10 mouse cellular contexts compared by ENCODE assay signal in the genomic region with DNA sequence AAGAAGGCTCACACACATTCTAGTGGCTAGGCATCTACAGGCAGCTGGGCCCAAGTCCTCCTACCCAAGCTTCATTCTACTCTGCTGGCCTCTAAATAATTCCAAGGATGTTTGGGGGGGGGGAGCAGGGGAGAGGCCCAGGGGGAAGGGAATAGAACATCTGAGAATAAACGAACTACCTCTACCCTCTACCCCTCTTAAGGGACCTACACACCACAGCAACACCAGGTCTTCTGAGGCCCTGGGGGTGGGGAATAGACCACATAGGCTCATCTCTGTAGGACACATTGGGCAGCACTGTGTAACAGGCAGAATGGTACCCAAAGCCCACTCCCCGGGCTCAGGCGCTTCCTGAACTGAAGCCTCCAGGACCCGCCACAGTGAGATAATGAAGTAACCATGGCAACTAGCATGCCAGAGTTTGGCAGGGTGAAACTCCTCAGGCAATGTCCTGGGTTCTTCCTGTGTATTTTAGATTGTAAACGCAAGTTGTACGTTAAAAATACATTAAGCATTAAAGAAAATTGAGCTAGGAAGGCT.
DNase-seq lines count a peak whose midpoint lies in the region; ATAC-seq and TF ChIP-seq lines count a peak whose summit lies in the region.
"Had no signal": no experiment of that assay in that cellular context is flagged by ENCODE, and none has a peak within 500 bp of the region (broad histone marks: within the 10 kb centered on the region; RNA-seq: fewer than 3 reads in every experiment).

No protein-coding gene starts in this region.

- WGBS in hindbrain, embryonic 10.5 days: 43% methylated on average over 6 of the region's 6 CpGs
- WGBS in hindbrain, embryonic 12.5 days: 33% methylated on average over 6 of the region's 6 CpGs
- 24% methylated on average over 6 of the region's 6 CpGs for WGBS in midbrain, postnatal 0 days

- no peak overlapping the region for H3K9ac ChIP-seq in hindbrain, embryonic 12.5 days
- H3K9ac ChIP-seq in midbrain, postnatal 0 days (replicated peaks; ENCODE audit: low read length, poor library complexity, severe bottlenecking): no peak overlapping the region
- H3K9ac ChIP-seq: liver, embryonic 12.5 days had no signal

- no peak overlapping the region for H3K4me3 ChIP-seq in hindbrain, embryonic 10.5 days
- no peak overlapping the region for H3K4me3 ChIP-seq in hindbrain, embryonic 12.5 days
- H3K4me3 ChIP-seq in embryonic fibroblast, embryonic 13.5 days (ENCODE audit: insufficient read depth, low read length): no peak overlapping the region
- no peak overlapping the region for H3K4me3 ChIP-seq in midbrain, postnatal 0 days (ENCODE audit: low read depth, low read length)
- H3K4me3 ChIP-seq: liver, embryonic 12.5 days had no signal

- peak; percentile 17 for DNase-seq in hindbrain, embryonic 10.5 days (ENCODE audit: low spot score)
- peak; percentile 66 for DNase-seq in brain, embryonic 14.5 days (ENCODE audit: low read depth)
- DNase-seq in midbrain, postnatal 0 days (ENCODE audit: low spot score): peak; percentile 44
- DNase-seq in left cerebral cortex, adult 9 months (ENCODE audit: low spot score in 2 of 2): no peak
- DNase-seq in cerebellum, adult 11-12 months: no peak
- no peak for DNase-seq in right cerebral cortex, postnatal 14 days

- no peaks in the 10 kb centered on the region for H3K9me3 ChIP-seq in hindbrain, embryonic 10.5 days
- H3K9me3 ChIP-seq in hindbrain, embryonic 12.5 days (replicated peaks): no peaks in the 10 kb centered on the region
- H3K9me3 ChIP-seq in midbrain, postnatal 0 days (ENCODE audit: low read length): 0 out of 2 replicates have a peak, but pooled peaks cover 3% of the 10 kb centered on the region
- H3K9me3 ChIP-seq: liver, embryonic 12.5 days had no signal

- H3K4me1 ChIP-seq in hindbrain, embryonic 10.5 days (replicated peaks): peaks cover 27% of the 10 kb centered on the region
- peaks cover 5% of the 10 kb centered on the region for H3K4me1 ChIP-seq in hindbrain, embryonic 12.5 days
- H3K4me1 ChIP-seq in embryonic fibroblast, embryonic 13.5 days (ENCODE audit: control insufficient read depth, insufficient read depth, low read length): peaks cover 2% of the 10 kb centered on the region
- peaks cover 5% of the 10 kb centered on the region; the same call in 1 of the 2 replicates for H3K4me1 ChIP-seq in midbrain, postnatal 0 days (ENCODE audit: insufficient read depth, low read length)
- H3K4me1 ChIP-seq: liver, embryonic 12.5 days had no signal

- H3K36me3 ChIP-seq in hindbrain, embryonic 10.5 days: no peaks in the 10 kb centered on the region
- H3K36me3 ChIP-seq in hindbrain, embryonic 12.5 days: no peaks in the 10 kb centered on the region
- H3K36me3 ChIP-seq in midbrain, postnatal 0 days (ENCODE audit: insufficient read depth, low read length): no peaks in the 10 kb centered on the region
- H3K36me3 ChIP-seq: liver, embryonic 12.5 days had no signal

- no peak for ATAC-seq in hindbrain, embryonic 12.5 days (ENCODE audit: low FRiP score)
- ATAC-seq in midbrain, postnatal 0 days (ENCODE audit: low FRiP score): no peak; the same call in 1 of the 2 replicates
- ATAC-seq: CD4-positive, CD25-positive, alpha-beta regulatory T cell, adult 4 months; liver, embryonic 12.5 days had no signal

- H3K27me3 ChIP-seq in hindbrain, embryonic 10.5 days (ENCODE audit: insufficient read depth, poor library complexity, severe bottlenecking): no peaks in the 10 kb centered on the region; the same call in 1 of the 2 replicates
- no peaks in the 10 kb centered on the region for H3K27me3 ChIP-seq in hindbrain, embryonic 12.5 days
- H3K27me3 ChIP-seq in midbrain, postnatal 0 days (ENCODE audit: insufficient read depth, low read length): no peaks in the 10 kb centered on the region
- H3K27me3 ChIP-seq: liver, embryonic 12.5 days had no signal

- TF ChIP-seq POLR2A in brain, embryonic 14.5 days (IDR thresholded peaks at IDR 0.05; ENCODE audit: borderline replicate concordance, extremely low read depth, insufficient read depth, insufficient read length, poor library complexity, severe bottlenecking): no peak
- TF ChIP-seq POLR2A in embryonic fibroblast, embryonic 13.5 days (IDR thresholded peaks at IDR 0.05; ENCODE audit: low read depth, low read length): no peak

- no peak overlapping the region for H3K4me2 ChIP-seq in hindbrain, embryonic 12.5 days (replicated peaks)
- no peak overlapping the region for H3K4me2 ChIP-seq in midbrain, postnatal 0 days (ENCODE audit: low read depth, low read length, poor library complexity, severe bottlenecking)
- H3K4me2 ChIP-seq: liver, embryonic 12.5 days had no signal

- TF ChIP-seq CTCF in brain, embryonic 14.5 days (IDR thresholded peaks at IDR 0.05; ENCODE audit: borderline replicate concordance, extremely low read depth, insufficient read depth, insufficient read length): no peak
- no peak for TF ChIP-seq CTCF in embryonic fibroblast, embryonic 13.5 days (IDR thresholded peaks at IDR 0.05; ENCODE audit: borderline replicate concordance, insufficient read depth, low read length)
- TF ChIP-seq CTCF in midbrain, postnatal 0 days (IDR thresholded peaks at IDR 0.05): no peak

- no peak overlapping the region for H3K27ac ChIP-seq in hindbrain, embryonic 10.5 days
- no peak overlapping the region for H3K27ac ChIP-seq in hindbrain, embryonic 12.5 days
- H3K27ac ChIP-seq in embryonic fibroblast, embryonic 13.5 days (ENCODE audit: insufficient read depth, low read length): peak overlapping the region; percentile 98; the same call in 1 of the 2 replicates
- no peak overlapping the region for H3K27ac ChIP-seq in midbrain, postnatal 0 days (ENCODE audit: low read depth, low read length)
- H3K27ac ChIP-seq: liver, embryonic 12.5 days had no signal

Comparison
In these comparisons a context has a peak if more than half of its experiments do, and no peak if none do; other contexts are left out.
1. DNase-seq: peak in hindbrain, embryonic 10.5 days (single experiment), brain, embryonic 14.5 days (single experiment) and midbrain, postnatal 0 days (single experiment); none in left cerebral cortex, adult 9 months (0 of 2), cerebellum, adult 11-12 months (single experiment) and right cerebral cortex, postnatal 14 days (single experiment).